Mouse (Mus musculus): ENCODE data around the gene E2f6. TPM values are rescaled to one million over a fixed set of nuclear protein-coding genes. Genes with fewer than 3 reads are reported as not detected.
A peak's percentile ranks its signal among the peaks of the same experiment; 100 is the strongest.

E2f6 gene
- polyA plus RNA-seq, 1 experiment from 2014 or later, result 42.6 TPM

DNA sequence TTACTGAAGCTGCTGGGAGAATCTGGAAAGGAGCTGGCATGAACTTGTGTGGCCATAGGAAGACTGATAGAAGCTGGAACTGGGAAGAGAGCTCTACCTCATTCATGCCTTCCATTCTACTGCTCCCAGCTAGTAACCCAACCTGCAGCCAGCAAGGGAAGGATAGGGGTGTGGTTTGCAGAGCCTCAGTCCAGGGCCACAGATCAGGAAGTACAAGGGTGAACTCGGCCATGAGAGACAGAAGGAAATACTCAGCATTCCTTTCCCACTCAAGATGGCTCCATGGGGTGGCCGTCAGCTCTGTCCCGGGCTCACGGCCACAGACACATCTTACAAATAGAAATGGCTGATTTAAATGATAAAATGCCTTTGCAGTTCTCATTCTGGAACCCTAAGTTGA, 20.3 kb downstream of the E2f6 start:
- no peak overlapping the region for H3K4me2 ChIP-seq
- H3K9me3 ChIP-seq, result no peaks in the 10 kb centered on the region
- H3K4me1 ChIP-seq, result no peaks in the 10 kb centered on the region
- no peak overlapping the region for H3K4me3 ChIP-seq
- 80% methylated on average over 4 of the region's 4 CpGs for WGBS
- peaks cover 29% of the 10 kb centered on the region for H3K36me3 ChIP-seq
- no peak overlapping the region for H3K9ac ChIP-seq
- no peak for ATAC-seq (ENCODE audit: insufficient number of reproducible peaks, low FRiP score, low TSS enrichment, low read depth)
- H3K27me3 ChIP-seq, result no peaks in the 10 kb centered on the region
- no peak overlapping the region for H3K27ac ChIP-seq

DNA sequence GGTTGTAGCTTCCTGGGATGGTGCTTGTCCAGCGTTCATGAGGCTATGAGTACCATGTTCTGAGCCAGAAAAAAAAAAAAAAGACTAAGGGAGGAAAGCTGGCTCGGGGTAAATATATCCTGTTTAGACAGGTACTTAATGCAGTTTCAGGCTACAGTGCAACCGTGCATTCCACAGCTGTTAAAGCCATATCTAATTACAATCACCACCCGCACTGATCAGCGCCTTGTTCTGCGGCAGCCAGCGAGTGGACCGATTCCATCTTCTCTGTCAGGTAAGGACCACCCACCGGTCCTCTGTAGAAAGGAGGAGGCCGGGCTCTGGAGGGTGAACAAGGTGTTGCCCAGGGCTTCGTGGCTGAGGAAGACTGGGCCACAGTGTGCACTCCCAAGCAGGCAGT, 23.9 kb downstream of the E2f6 start:
- no peaks in the 10 kb centered on the region for H3K27me3 ChIP-seq
- no peaks in the 10 kb centered on the region for H3K4me1 ChIP-seq
- H3K36me3 ChIP-seq, result 0 out of 2 replicates have a peak, but pooled peaks cover 2% of the 10 kb centered on the region
- WGBS, result 46% methylated on average over 11 of the region's 11 CpGs
- H3K4me3 ChIP-seq, result no peak overlapping the region
- H3K4me2 ChIP-seq, result no peak overlapping the region
- H3K9me3 ChIP-seq, result no peaks in the 10 kb centered on the region
- no peak overlapping the region for H3K27ac ChIP-seq
- ATAC-seq (ENCODE audit: insufficient number of reproducible peaks, low FRiP score, low TSS enrichment, low read depth), result no peak
- H3K9ac ChIP-seq, result no peak overlapping the region

- Histone ChIP-seq H3K9ac (no peak overlapping the region), H3K36me3 (no peaks in the 10 kb centered on the region), H3K9me3 (no peaks in the 10 kb centered on the region), H3K27me3 (no peaks in the 10 kb centered on the region), H3K4me1 (no peaks in the 10 kb centered on the region), H3K4me3 (no peak overlapping the region), H3K4me2 (no peak overlapping the region), H3K27ac (no peak overlapping the region; the same call in 1 of the 2 replicates)
- ATAC-seq (ENCODE audit: insufficient number of reproducible peaks, low FRiP score, low TSS enrichment, low read depth), result no peak
- 48% methylated on average over 9 of the region's 9 CpGs for WGBS
These were observed 25.4 kb downstream of the E2f6 start for GRCm38 (mm10) chr12:16836188-16836587.

DNA sequence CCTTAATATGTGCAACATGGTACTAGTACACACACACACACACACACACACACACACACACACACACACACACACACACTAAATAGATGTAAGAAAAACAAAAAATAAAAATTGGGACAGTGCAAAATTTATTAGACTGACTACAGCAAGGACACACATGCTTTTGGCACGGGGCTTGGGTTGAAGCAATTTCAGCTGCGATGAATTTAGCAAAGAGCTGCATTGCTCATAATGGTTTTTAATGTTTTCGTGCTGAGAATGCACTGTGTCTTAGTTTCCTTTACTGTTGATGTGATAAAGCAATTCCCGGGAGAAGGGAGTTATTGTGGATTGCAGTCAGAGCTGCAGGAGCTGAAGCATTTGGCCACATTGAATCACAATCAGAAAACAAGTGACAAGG, 27.0 kb downstream of the E2f6 start:
- no peak overlapping the region for H3K4me3 ChIP-seq
- no peaks in the 10 kb centered on the region for H3K27me3 ChIP-seq
- no peak overlapping the region for H3K9ac ChIP-seq
- H3K27ac ChIP-seq, result no peak overlapping the region
- no peaks in the 10 kb centered on the region for H3K36me3 ChIP-seq
- H3K4me2 ChIP-seq, result no peak overlapping the region
- ATAC-seq (ENCODE audit: insufficient number of reproducible peaks, low FRiP score, low TSS enrichment, low read depth), result no peak
- whole genome bisulfite sequencing, result 84% methylated on average over 4 of the region's 4 CpGs
- no peaks in the 10 kb centered on the region for H3K4me1 ChIP-seq
- no peaks in the 10 kb centered on the region for H3K9me3 ChIP-seq

DNA sequence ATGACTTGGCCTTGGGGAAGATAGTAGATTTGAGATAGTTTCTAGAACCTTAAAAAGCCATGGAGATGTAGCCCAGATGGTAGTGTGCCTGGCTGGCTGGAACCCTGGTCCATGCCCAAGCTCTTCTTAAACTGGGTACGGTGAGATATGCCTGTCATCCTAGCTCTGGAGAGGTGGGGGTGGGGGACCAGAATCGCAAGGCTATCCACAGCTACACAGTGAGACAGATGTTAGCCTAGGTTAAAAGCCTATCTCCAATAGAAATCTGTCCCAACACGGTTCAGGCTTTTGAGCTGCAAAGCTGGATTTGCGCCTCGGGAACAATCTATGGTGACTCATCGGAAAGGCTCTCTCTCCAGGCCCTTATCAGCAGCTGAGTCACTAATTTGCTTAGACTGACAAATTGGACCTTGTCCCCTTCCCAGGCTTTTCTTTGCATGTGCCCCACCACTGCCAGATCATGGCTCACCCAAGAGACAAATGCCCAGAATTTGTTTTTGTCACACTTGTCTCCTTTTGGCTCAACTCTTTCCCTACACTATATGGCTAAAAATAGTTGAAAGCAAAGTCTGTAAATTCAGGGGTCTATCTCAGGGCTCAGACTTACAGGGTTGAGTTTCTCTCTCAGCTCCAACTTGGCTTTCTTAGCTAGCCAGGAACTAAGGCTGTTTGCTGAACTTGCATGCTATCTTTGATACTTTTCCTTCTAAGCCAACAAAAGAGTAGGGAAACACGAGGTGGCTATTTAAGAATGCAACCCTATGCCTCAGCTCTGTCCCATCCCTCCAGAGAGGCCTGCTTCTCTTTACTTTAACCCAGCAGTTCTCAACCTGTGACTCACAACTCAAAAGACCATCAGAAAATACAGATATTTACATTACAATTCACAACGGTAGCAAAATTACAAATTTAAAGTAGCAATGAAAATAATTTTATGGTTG, 30.3 kb downstream of the E2f6 start:
- Histone ChIP-seq H3K36me3 (no peaks in the 10 kb centered on the region), H3K4me2 (no peak overlapping the region), H3K4me3 (no peak overlapping the region), H3K27me3 (no peaks in the 10 kb centered on the region), H3K9me3 (no peaks in the 10 kb centered on the region), H3K9ac (no peak overlapping the region), H3K27ac (no peak overlapping the region), H3K4me1 (0 out of 2 replicates have a peak, but pooled peaks cover 7% of the 10 kb centered on the region)
- no peak for ATAC-seq (ENCODE audit: insufficient number of reproducible peaks, low FRiP score, low TSS enrichment, low read depth)
- WGBS, result 65% methylated on average over 8 of the region's 8 CpGs

DNA sequence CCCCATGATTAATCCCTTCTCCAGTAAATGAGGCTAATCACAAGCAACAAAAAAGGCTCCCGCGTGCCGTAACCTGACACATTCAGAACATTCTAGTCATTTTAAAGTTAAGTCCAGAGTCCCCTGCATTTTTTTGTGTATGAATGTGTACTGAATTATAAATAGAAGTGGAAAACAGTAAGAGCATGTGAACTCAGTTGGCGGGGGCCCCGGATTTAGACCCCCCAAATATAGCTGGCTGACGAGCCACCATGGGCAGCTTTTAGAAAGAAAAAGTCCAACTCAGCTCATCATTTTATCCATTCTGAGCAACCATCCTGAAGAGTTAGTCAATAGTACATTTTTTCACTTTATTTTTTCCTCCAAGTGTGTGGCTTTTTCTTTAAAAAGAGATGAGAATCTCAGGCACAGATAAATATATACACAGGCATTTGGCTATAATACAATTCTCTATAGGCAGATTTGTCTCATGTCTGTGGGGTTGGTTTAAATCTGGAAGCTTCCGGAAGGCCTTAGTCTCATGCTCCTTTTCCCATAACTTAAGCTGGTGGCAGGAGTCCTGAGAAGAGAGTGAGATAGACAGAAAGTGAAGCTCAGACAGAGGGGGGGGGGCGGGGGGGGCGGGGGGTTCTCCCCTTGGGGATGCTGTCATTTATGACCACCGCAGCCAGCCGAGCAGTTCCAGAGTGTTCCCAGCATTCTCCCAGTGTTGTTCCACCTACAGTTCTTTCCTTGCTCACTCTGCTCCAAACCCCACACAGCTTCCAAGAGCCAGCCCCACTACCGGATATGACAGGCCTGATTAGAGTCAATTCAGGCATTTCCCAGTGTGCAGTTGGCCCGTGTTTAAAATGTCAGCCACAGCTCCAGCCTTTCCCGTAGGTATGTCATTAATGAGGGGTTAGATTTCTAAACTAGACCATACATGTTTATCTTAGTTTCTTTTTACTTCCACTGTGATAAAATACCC, 34.1 kb downstream of the E2f6 start:
- Histone ChIP-seq H3K4me2 (no peak overlapping the region), H3K27me3 (no peaks in the 10 kb centered on the region), H3K9me3 (no peaks in the 10 kb centered on the region), H3K4me1 (0 out of 2 replicates have a peak, but pooled peaks cover 7% of the 10 kb centered on the region), H3K9ac (no peak overlapping the region), H3K36me3 (no peaks in the 10 kb centered on the region), H3K27ac (peak overlapping the region; percentile 1; the same call in 1 of the 2 replicates), H3K4me3 (no peak overlapping the region)
- ATAC-seq (ENCODE audit: insufficient number of reproducible peaks, low FRiP score, low TSS enrichment, low read depth), result no peak
- WGBS, result 41% methylated on average over 14 of the region's 14 CpGs

GRCm38 (mm10) chr12:16847204-16847792, 36.5 kb downstream of the E2f6 start:
- no peak overlapping the region for H3K27ac ChIP-seq
- no peaks in the 10 kb centered on the region for H3K36me3 ChIP-seq
- ATAC-seq (ENCODE audit: insufficient number of reproducible peaks, low FRiP score, low TSS enrichment, low read depth), result no peak
- 71% methylated on average over 4 of the region's 4 CpGs for WGBS
- no peak overlapping the region for H3K9ac ChIP-seq
- H3K4me1 ChIP-seq, result peaks cover 14% of the 10 kb centered on the region
- no peak overlapping the region for H3K4me3 ChIP-seq
- no peaks in the 10 kb centered on the region for H3K27me3 ChIP-seq
- no peaks in the 10 kb centered on the region for H3K9me3 ChIP-seq
- no peak overlapping the region for H3K4me2 ChIP-seq

DNA sequence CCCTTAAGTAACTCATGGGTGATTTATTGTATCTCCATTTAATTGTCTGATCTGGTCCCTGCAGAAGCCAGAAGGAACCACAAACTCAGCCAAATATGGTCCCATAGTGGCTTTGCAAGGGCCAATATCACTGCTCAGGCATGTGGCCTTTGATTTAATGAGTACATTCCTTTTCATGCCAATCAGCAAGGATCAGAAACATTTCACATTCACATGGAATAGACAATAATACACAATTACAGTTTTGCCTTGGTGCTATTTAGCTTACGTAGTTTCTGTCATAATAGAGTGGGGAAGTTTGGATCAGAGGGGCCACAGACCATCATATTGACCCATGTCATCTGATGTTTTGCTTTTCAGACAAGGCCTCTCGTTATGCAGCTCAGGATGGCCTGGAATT, 37.7 kb downstream of the E2f6 start:
- no peak for ATAC-seq (ENCODE audit: insufficient number of reproducible peaks, low FRiP score, low TSS enrichment, low read depth)
- H3K4me2 ChIP-seq, result no peak overlapping the region
- peaks cover 14% of the 10 kb centered on the region for H3K4me1 ChIP-seq
- no peak overlapping the region for H3K4me3 ChIP-seq
- 74% methylated on average over 2 of the region's 2 CpGs for WGBS
- H3K9ac ChIP-seq, result no peak overlapping the region
- H3K27me3 ChIP-seq, result no peaks in the 10 kb centered on the region
- H3K9me3 ChIP-seq, result no peaks in the 10 kb centered on the region
- no peaks in the 10 kb centered on the region for H3K36me3 ChIP-seq
- H3K27ac ChIP-seq, result no peak overlapping the region

GRCm38 (mm10) chr12:16849821-16850220, 39.1 kb downstream of the E2f6 start:
- H3K27me3 ChIP-seq, result no peaks in the 10 kb centered on the region
- peaks cover 10% of the 10 kb centered on the region for H3K4me1 ChIP-seq
- no peak overlapping the region for H3K4me2 ChIP-seq
- no peak overlapping the region for H3K4me3 ChIP-seq
- WGBS, result 57% methylated on average over 2 of the region's 2 CpGs
- no peak for ATAC-seq (ENCODE audit: insufficient number of reproducible peaks, low FRiP score, low TSS enrichment, low read depth)
- no peak overlapping the region for H3K9ac ChIP-seq
- no peak overlapping the region for H3K27ac ChIP-seq
- H3K9me3 ChIP-seq, result no peaks in the 10 kb centered on the region
- no peaks in the 10 kb centered on the region for H3K36me3 ChIP-seq

GRCm38 (mm10) chr12:16850431-16851375, 39.9 kb downstream of the E2f6 start:
- Histone ChIP-seq H3K9me3 (no peaks in the 10 kb centered on the region), H3K27me3 (no peaks in the 10 kb centered on the region), H3K27ac (no peak overlapping the region), H3K36me3 (no peaks in the 10 kb centered on the region), H3K4me2 (no peak overlapping the region), H3K4me3 (no peak overlapping the region), H3K4me1 (peaks cover 7% of the 10 kb centered on the region), H3K9ac (no peak overlapping the region)
- ATAC-seq (ENCODE audit: insufficient number of reproducible peaks, low FRiP score, low TSS enrichment, low read depth), result no peak
- 50% methylated on average over 16 of the region's 16 CpGs for WGBS
